Mouse (Mus musculus): ENCODE data around the gene Adgrf3.

DNA sequence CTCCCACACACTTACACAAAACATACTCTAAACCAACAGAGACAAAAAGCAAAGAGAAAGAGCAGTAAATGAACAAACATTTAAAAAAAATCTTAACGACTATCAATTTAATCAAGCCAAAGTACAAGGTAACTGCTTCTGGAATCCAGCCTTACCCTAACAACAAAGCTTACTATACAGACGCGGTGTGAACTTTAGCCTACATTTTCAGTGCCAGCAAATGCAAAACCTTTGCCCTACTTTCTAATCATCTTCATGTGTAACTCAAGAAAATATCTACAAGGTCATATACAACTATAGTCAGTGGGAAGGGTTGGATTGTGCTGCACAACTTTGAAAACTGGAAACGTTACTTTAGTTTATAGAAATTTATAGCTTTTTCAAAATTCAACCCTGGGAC lies 53.5 kb downstream of the Adgrf3 start:
- TF ChIP-seq POLR2A (IDR thresholded peaks at IDR 0.05; ENCODE audit: borderline replicate concordance, low read depth, low read length) (no peak), CTCF (IDR thresholded peaks at IDR 0.05; ENCODE audit: low read depth, low read length) (no peak)

Data from bone marrow macrophage, adult 2 months (primary cell).